Mouse (Mus musculus): ENCODE measurements around the gene Fastkd1. TPM values are rescaled to one million over a fixed set of nuclear protein-coding genes. Genes with fewer than 3 reads are reported as not detected.
A peak's percentile ranks its signal among the peaks of the same experiment; 100 is the strongest.

The Fastkd1 gene
- 15.0 and 15.9 TPM in 2 replicates for polyA plus RNA-seq (2016; fragmentation: Nextera tagmentation; extraction: Ambion mirVana)

GRCm38 (mm10) chr2:69712981-69713625 is at the start of gene Fastkd1:
Gene Fastkd1, minus strand, starts transcription at chr2:69713516.
- H3K36me3 ChIP-seq: peaks cover 21% of the 10 kb centered on the region
- H3K27ac ChIP-seq: peak within 1 kb of the TSS; percentile 83
- H3K4me1 ChIP-seq: peaks cover 9% of the 10 kb centered on the region
- H3K4me3 ChIP-seq: peak within 1 kb of the TSS; percentile 74
- WGBS: under 1% methylated on average over 39 of the region's 39 CpGs
- no peaks in the 10 kb centered on the region; the same call in 1 of the 2 replicates for H3K27me3 ChIP-seq (ENCODE audit: low read depth, poor library complexity, severe bottlenecking)
- H3K9me3 ChIP-seq (replicated peaks): no peaks in the 10 kb centered on the region
- DNase-seq (ENCODE audit: low spot score): peak; percentile 83

GRCm38 (mm10) chr2:69760980-69761379 is 47.7 kb upstream of the Fastkd1 start:
- H3K27ac ChIP-seq: no peak overlapping the region
- WGBS: 85% methylated on average over 5 of the region's 5 CpGs
- H3K4me1 ChIP-seq: no peaks in the 10 kb centered on the region
- no peaks in the 10 kb centered on the region for H3K36me3 ChIP-seq
- H3K9me3 ChIP-seq (replicated peaks): no peaks in the 10 kb centered on the region
- no peak overlapping the region for H3K4me3 ChIP-seq
- no peak for DNase-seq (ENCODE audit: low spot score)
- H3K27me3 ChIP-seq (ENCODE audit: low read depth, poor library complexity, severe bottlenecking): no peaks in the 10 kb centered on the region

- Histone ChIP-seq H3K4me1 (no peaks in the 10 kb centered on the region), H3K27me3 (ENCODE audit: low read depth, poor library complexity, severe bottlenecking) (no peaks in the 10 kb centered on the region), H3K9me3 (replicated peaks) (no peaks in the 10 kb centered on the region), H3K4me3 (no peak overlapping the region), H3K27ac (no peak overlapping the region), H3K36me3 (peaks cover 100% of the 10 kb centered on the region)
- DNase-seq (ENCODE audit: low spot score): no peak
- 85% methylated on average over 1 of the region's 1 CpGs for WGBS
These were observed 31.8 kb upstream of the Fastkd1 start for GRCm38 (mm10) chr2:69745091-69745490.

GRCm38 (mm10) chr2:69723519-69723825 is 10.2 kb upstream of the Fastkd1 start:
- H3K36me3 ChIP-seq: peaks cover 4% of the 10 kb centered on the region
- peak overlapping the region; percentile 93 for H3K27ac ChIP-seq
- no peaks in the 10 kb centered on the region for H3K27me3 ChIP-seq (ENCODE audit: low read depth, poor library complexity, severe bottlenecking)
- DNase-seq (ENCODE audit: low spot score): no peak
- peaks cover 14% of the 10 kb centered on the region; the same call in 1 of the 2 replicates for H3K4me1 ChIP-seq
- no peaks in the 10 kb centered on the region for H3K9me3 ChIP-seq (replicated peaks)
- 2% methylated on average over 13 of the region's 13 CpGs for WGBS
- peak overlapping the region; percentile 78 for H3K4me3 ChIP-seq

- peaks cover 4% of the 10 kb centered on the region for H3K36me3 ChIP-seq
- H3K27ac ChIP-seq: peak overlapping the region; percentile 93
- H3K4me3 ChIP-seq: peak overlapping the region; percentile 78
- H3K9me3 ChIP-seq (replicated peaks): no peaks in the 10 kb centered on the region
- H3K27me3 ChIP-seq (ENCODE audit: low read depth, poor library complexity, severe bottlenecking): no peaks in the 10 kb centered on the region
- peak; percentile 98 for DNase-seq (ENCODE audit: low spot score)
- WGBS: under 1% methylated on average over 91 of the region's 91 CpGs
- H3K4me1 ChIP-seq: peaks cover 14% of the 10 kb centered on the region; the same call in 1 of the 2 replicates
These were observed 9.6 kb upstream of the Fastkd1 start for GRCm38 (mm10) chr2:69722650-69723518.

GRCm38 (mm10) chr2:69722273-69722649 is 8.9 kb upstream of the Fastkd1 start, which contains the start of gene Ppig:
Gene Ppig, plus strand, starts transcription at chr2:69722545.
- Histone ChIP-seq H3K27ac (peak within 1 kb of the TSS; percentile 93), H3K9me3 (replicated peaks) (no peaks in the 10 kb centered on the region), H3K27me3 (ENCODE audit: low read depth, poor library complexity, severe bottlenecking) (no peaks in the 10 kb centered on the region), H3K36me3 (peaks cover 4% of the 10 kb centered on the region), H3K4me3 (peak within 1 kb of the TSS; percentile 78), H3K4me1 (peaks cover 14% of the 10 kb centered on the region; the same call in 1 of the 2 replicates)
- no peak for DNase-seq (ENCODE audit: low spot score)
- 7% methylated on average over 12 of the region's 12 CpGs for WGBS

GRCm38 (mm10) chr2:69719121-69719520 is 5.8 kb upstream of the Fastkd1 start:
- H3K27ac ChIP-seq: no peak overlapping the region
- 94% methylated on average over 1 of the region's 1 CpGs for WGBS
- H3K9me3 ChIP-seq (replicated peaks): no peaks in the 10 kb centered on the region
- no peaks in the 10 kb centered on the region for H3K36me3 ChIP-seq
- DNase-seq (ENCODE audit: low spot score): no peak
- no peaks in the 10 kb centered on the region; the same call in 1 of the 2 replicates for H3K27me3 ChIP-seq (ENCODE audit: low read depth, poor library complexity, severe bottlenecking)
- H3K4me3 ChIP-seq: no peak overlapping the region
- H3K4me1 ChIP-seq: peaks cover 9% of the 10 kb centered on the region; the same call in 1 of the 2 replicates

- Histone ChIP-seq H3K27ac (no peak overlapping the region), H3K9me3 (replicated peaks) (no peaks in the 10 kb centered on the region), H3K36me3 (no peaks in the 10 kb centered on the region), H3K4me3 (no peak overlapping the region), H3K27me3 (ENCODE audit: low read depth, poor library complexity, severe bottlenecking) (no peaks in the 10 kb centered on the region; the same call in 1 of the 2 replicates), H3K4me1 (peaks cover 9% of the 10 kb centered on the region)
- WGBS: 83% methylated on average over 3 of the region's 3 CpGs
- DNase-seq (ENCODE audit: low spot score): no peak
These were observed 3.2 kb upstream of the Fastkd1 start for GRCm38 (mm10) chr2:69716483-69716882.

- DNase-seq (ENCODE audit: low spot score): no peak
- H3K27me3 ChIP-seq (ENCODE audit: low read depth, poor library complexity, severe bottlenecking): no peaks in the 10 kb centered on the region; the same call in 1 of the 2 replicates
- H3K36me3 ChIP-seq: peaks cover 13% of the 10 kb centered on the region
- no peaks in the 10 kb centered on the region for H3K9me3 ChIP-seq (replicated peaks)
- H3K27ac ChIP-seq: no peak overlapping the region
- WGBS: 84% methylated on average over 5 of the region's 5 CpGs
- no peak overlapping the region for H3K4me3 ChIP-seq
- peaks cover 9% of the 10 kb centered on the region for H3K4me1 ChIP-seq
These were observed 810 bp upstream of the Fastkd1 start for GRCm38 (mm10) chr2:69714126-69714525.

GRCm38 (mm10) chr2:69713626-69714014 is 304 bp upstream of the Fastkd1 start:
- Histone ChIP-seq H3K9me3 (replicated peaks) (no peaks in the 10 kb centered on the region), H3K4me1 (peaks cover 9% of the 10 kb centered on the region), H3K27ac (no peak overlapping the region), H3K4me3 (peak overlapping the region; percentile 74), H3K27me3 (ENCODE audit: low read depth, poor library complexity, severe bottlenecking) (no peaks in the 10 kb centered on the region; the same call in 1 of the 2 replicates), H3K36me3 (peaks cover 16% of the 10 kb centered on the region)
- no peak for DNase-seq (ENCODE audit: low spot score)
- 43% methylated on average over 4 of the region's 4 CpGs for WGBS

GRCm38 (mm10) chr2:69712171-69712570 is 1.1 kb downstream of the Fastkd1 start:
- H3K36me3 ChIP-seq: peaks cover 29% of the 10 kb centered on the region
- H3K4me3 ChIP-seq: no peak overlapping the region
- H3K27ac ChIP-seq: no peak overlapping the region
- WGBS: 93% methylated on average over 14 of the region's 14 CpGs
- peaks cover 9% of the 10 kb centered on the region for H3K4me1 ChIP-seq
- H3K27me3 ChIP-seq (ENCODE audit: low read depth, poor library complexity, severe bottlenecking): no peaks in the 10 kb centered on the region; the same call in 1 of the 2 replicates
- H3K9me3 ChIP-seq (replicated peaks): no peaks in the 10 kb centered on the region
- no peak for DNase-seq (ENCODE audit: low spot score)

GRCm38 (mm10) chr2:69700446-69700845 is 12.9 kb downstream of the Fastkd1 start:
- WGBS: 95% methylated on average over 8 of the region's 8 CpGs
- Histone ChIP-seq H3K27ac (no peak overlapping the region), H3K36me3 (peaks cover 59% of the 10 kb centered on the region), H3K4me3 (no peak overlapping the region), H3K27me3 (ENCODE audit: low read depth, poor library complexity, severe bottlenecking) (no peaks in the 10 kb centered on the region), H3K9me3 (replicated peaks) (no peaks in the 10 kb centered on the region), H3K4me1 (no peaks in the 10 kb centered on the region)
- DNase-seq (ENCODE audit: low spot score): no peak

- no peaks in the 10 kb centered on the region for H3K27me3 ChIP-seq (ENCODE audit: low read depth, poor library complexity, severe bottlenecking)
- H3K27ac ChIP-seq: no peak overlapping the region
- 94% methylated on average over 11 of the region's 11 CpGs for WGBS
- peaks cover 61% of the 10 kb centered on the region for H3K36me3 ChIP-seq
- DNase-seq (ENCODE audit: low spot score): no peak
- H3K4me3 ChIP-seq: no peak overlapping the region
- H3K9me3 ChIP-seq (replicated peaks): no peaks in the 10 kb centered on the region
- no peaks in the 10 kb centered on the region for H3K4me1 ChIP-seq
These were observed 19.8 kb downstream of the Fastkd1 start for GRCm38 (mm10) chr2:69693501-69693900.

Measured in limb, embryonic 10.5 days (tissue).